Mouse (Mus musculus) limb, embryonic 14.5 days (tissue): ENCODE data around the gene Pax2. TPM values are rescaled to one million over a fixed set of nuclear protein-coding genes. Genes with fewer than 3 reads are reported as not detected.
A peak's percentile ranks its signal among the peaks of the same experiment; 100 is the strongest.

Experiments
- ATAC-seq: fragments of 200-750 bp; cut with Nextera tagmentation; 2 replicates; pipeline ENCODE4 v1.8.0; 2017; ENCODE audit warnings: low read depth, moderate number of reproducible peaks, moderate TSS enrichment; ENCODE audit not compliant: low FRiP score
- DNase-seq: peaks from one replicate; pipeline ENCODE4 v3.0.0-alpha.2; 2015; ENCODE audit warnings: low spot score
- H3K27ac ChIP-seq: fragments of 300-500 bp; sonication (generic); replicated peaks from 2 replicates; pipeline ENCODE4 v1.5.1; 2014; ENCODE audit warnings: low read depth, mild to moderate bottlenecking, low read length, moderate library complexity, mixed read lengths
- H3K27me3 ChIP-seq: fragments of 300-500 bp; sonication (generic); 2 replicates; pipeline ENCODE4 v1.6.1; 2014; ENCODE audit warnings: low read length, mixed read lengths; ENCODE audit not compliant: control insufficient read depth, insufficient read depth
- H3K36me3 ChIP-seq: fragments of 300-500 bp; sonication (generic); 2 replicates; pipeline ENCODE4 v1.6.1; 2014; ENCODE audit warnings: mild to moderate bottlenecking, low read length, moderate library complexity, mixed read lengths; ENCODE audit not compliant: control insufficient read depth, insufficient read depth
- H3K4me1 ChIP-seq: fragments of 300-500 bp; sonication (generic); 2 replicates; pipeline ENCODE4 v1.6.1; 2014; ENCODE audit warnings: antibody characterized with exemption, low read length, mixed read lengths; ENCODE audit not compliant: control insufficient read depth, insufficient read depth
- H3K4me2 ChIP-seq: fragments of 300-500 bp; sonication (generic); replicated peaks from 2 replicates; pipeline ENCODE4 v1.6.1; 2014; ENCODE audit warnings: low read depth, mild to moderate bottlenecking, low read length, moderate library complexity; ENCODE audit not compliant: severe bottlenecking
- H3K4me3 ChIP-seq: fragments of 300-500 bp; sonication (generic); replicated peaks from 2 replicates; pipeline ENCODE4 v1.5.1; 2014; ENCODE audit warnings: low read length
- H3K9ac ChIP-seq: fragments of 300-500 bp; sonication (generic); 2 replicates; pipeline ENCODE4 v1.6.1; 2014; ENCODE audit warnings: mild to moderate bottlenecking, low read depth, low read length, moderate library complexity; ENCODE audit not compliant: severe bottlenecking
- H3K9me3 ChIP-seq: fragments of 300-500 bp; sonication (generic); 2 replicates; pipeline ENCODE4 v1.6.1; 2016; ENCODE audit warnings: low read length; ENCODE audit not compliant: control insufficient read depth
- POLR2A ChIP-seq: fragments of 200-500 bp; IDR thresholded peaks from 2 replicates; pipeline ENCODE4 v1.8.0; 2012; ENCODE audit warnings: inconsistent platforms, mild to moderate bottlenecking, moderate library complexity, borderline replicate concordance; ENCODE audit not compliant: insufficient read depth, insufficient read length; ENCODE audit errors: extremely low read depth
- WGBS: fragments of 180-500 bp; shearing (Covaris S2); extraction: QIAGEN DNeasy Blood & Tissue Kit; methylation state at CpG from one replicate; pipeline ENCODE4 v1.1.7; 2014; 5-methylcytosine and 5-hydroxymethylcytosine counted together
- polyA plus RNA-seq, 2 experiments: library from polyadenylated mRNA; depleted of rRNA in 1 of 2; stranded (reverse) in 1 of 2; unstranded in 1 of 2; fragments of >200 nt; fragmentation: Nextera tagmentation in 1 of 2; extraction: Ambion mirVana in 1 of 2; gene quantifications; 2 replicates each; pipeline versions ENCODE4 v1.2.1 to v1.2.3; 2012 to 2014

Gene Pax2
- polyA plus RNA-seq, 2 experiments: 0.05 TPM; not detected in 1

- Histone ChIP-seq H3K36me3 (no peaks in the 10 kb centered on the region), H3K27me3 (peaks cover 98% of the 10 kb centered on the region), H3K4me3 (peak overlapping the region; percentile 35), H3K9ac (0 out of 2 replicates have a peak overlapping the region, but pooled peaks have one; percentile 12), H3K9me3 (no peaks in the 10 kb centered on the region), H3K4me2 (peak overlapping the region; percentile 47), H3K4me1 (0 out of 2 replicates have a peak, but pooled peaks cover 10% of the 10 kb centered on the region), H3K27ac (no peak overlapping the region)
- ATAC-seq (no peak; the same call in 1 of the 2 replicates), DNase-seq (no peak)
- TF ChIP-seq POLR2A: no peak
- WGBS: under 1% methylated on average over 52 of the region's 71 CpGs
Observed at GRCm38 (mm10) chr19:44756421-44757230, 781 bp downstream of the Pax2 start.

- 0 out of 2 replicates have a peak, but pooled peaks cover 10% of the 10 kb centered on the region for H3K4me1 ChIP-seq
- no peak for ATAC-seq
- peak overlapping the region; percentile 47 for H3K4me2 ChIP-seq
- TF ChIP-seq POLR2A: no peak
- no peak for DNase-seq
- peaks cover 98% of the 10 kb centered on the region for H3K27me3 ChIP-seq
- H3K27ac ChIP-seq: no peak overlapping the region
- H3K9ac ChIP-seq: 0 out of 2 replicates have a peak overlapping the region, but pooled peaks have one; percentile 12
- WGBS: under 1% methylated on average over 32 of the region's 38 CpGs
- no peaks in the 10 kb centered on the region for H3K9me3 ChIP-seq
- H3K36me3 ChIP-seq: no peaks in the 10 kb centered on the region
- peak overlapping the region; percentile 35 for H3K4me3 ChIP-seq
Observed at GRCm38 (mm10) chr19:44757231-44757871, 1.5 kb downstream of the Pax2 start.

GRCm38 (mm10) chr19:44758846-44759245 is 3.0 kb downstream of the Pax2 start:
- peaks cover 98% of the 10 kb centered on the region for H3K27me3 ChIP-seq
- no peak overlapping the region for H3K4me3 ChIP-seq
- DNase-seq (no peak), ATAC-seq (no peak)
- 0 out of 2 replicates have a peak, but pooled peaks cover 10% of the 10 kb centered on the region for H3K4me1 ChIP-seq
- no peak for TF ChIP-seq POLR2A
- H3K36me3 ChIP-seq: no peaks in the 10 kb centered on the region
- H3K27ac ChIP-seq: no peak overlapping the region
- H3K4me2 ChIP-seq: no peak overlapping the region
- no peak overlapping the region for H3K9ac ChIP-seq
- WGBS: 5% methylated on average over 28 of the region's 28 CpGs
- no peaks in the 10 kb centered on the region for H3K9me3 ChIP-seq

DNA sequence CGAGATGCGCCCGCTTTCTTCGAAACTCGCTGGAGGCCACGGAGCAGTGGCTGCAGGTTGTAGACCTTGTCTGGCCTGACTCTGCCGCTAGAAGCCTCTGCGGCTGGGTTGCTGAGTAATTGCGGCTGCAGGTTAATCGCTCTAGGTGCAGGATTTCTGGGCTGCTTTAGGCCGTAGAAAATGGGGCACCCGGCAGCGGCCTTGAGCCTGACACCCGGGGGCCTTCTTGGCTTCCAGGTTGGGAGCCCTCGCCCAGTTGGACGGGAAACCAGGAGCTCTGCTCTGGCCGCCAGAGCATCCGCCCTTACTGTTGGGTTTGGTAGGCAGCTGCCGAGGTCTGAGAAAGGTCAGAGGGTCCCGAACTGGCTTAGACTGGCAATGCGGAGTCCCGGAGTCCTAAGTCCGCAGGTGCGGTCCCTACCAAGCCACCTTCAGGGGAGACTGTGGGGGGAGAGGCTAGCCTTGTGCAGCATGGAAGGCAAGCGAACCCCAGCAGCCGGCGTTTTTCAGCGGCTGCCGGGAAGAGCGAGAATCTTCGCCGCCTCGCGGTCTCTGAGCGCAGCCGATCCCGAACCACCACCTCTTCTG is 3.8 kb downstream of the Pax2 start:
- Histone ChIP-seq H3K4me1 (0 out of 2 replicates have a peak, but pooled peaks cover 10% of the 10 kb centered on the region), H3K9ac (no peak overlapping the region), H3K36me3 (no peaks in the 10 kb centered on the region), H3K27ac (no peak overlapping the region), H3K27me3 (peaks cover 98% of the 10 kb centered on the region), H3K9me3 (no peaks in the 10 kb centered on the region), H3K4me2 (no peak overlapping the region), H3K4me3 (no peak overlapping the region)
- 2% methylated on average over 37 of the region's 37 CpGs for WGBS
- DNase-seq: no peak
- no peak for ATAC-seq
- TF ChIP-seq POLR2A: no peak
